Mouse (Mus musculus) right cerebral cortex, postnatal 25 days (tissue): ENCODE results near the gene 6030468B19Rik.
"Not testable (repeated sequence)": the region's sequence is repeated elsewhere in the genome, so short reads cannot be mapped to it uniquely, and the experiment has no call there.

Source experiments
- DNase-seq: peaks from one replicate; pipeline ENCODE4 v3.0.0; 2022

The 6030468B19Rik gene

GRCm38 (mm10) chr11:117809407-117810311 lies 12.2 kb downstream of the 6030468B19Rik start, which contains the start of the genes Gm20708 and Syngr2:
Gm20708 (plus strand) TSS chr11:117809668.
Syngr2 (plus strand) TSS chr11:117809668.
- peak; percentile 49 for DNase-seq

DNA sequence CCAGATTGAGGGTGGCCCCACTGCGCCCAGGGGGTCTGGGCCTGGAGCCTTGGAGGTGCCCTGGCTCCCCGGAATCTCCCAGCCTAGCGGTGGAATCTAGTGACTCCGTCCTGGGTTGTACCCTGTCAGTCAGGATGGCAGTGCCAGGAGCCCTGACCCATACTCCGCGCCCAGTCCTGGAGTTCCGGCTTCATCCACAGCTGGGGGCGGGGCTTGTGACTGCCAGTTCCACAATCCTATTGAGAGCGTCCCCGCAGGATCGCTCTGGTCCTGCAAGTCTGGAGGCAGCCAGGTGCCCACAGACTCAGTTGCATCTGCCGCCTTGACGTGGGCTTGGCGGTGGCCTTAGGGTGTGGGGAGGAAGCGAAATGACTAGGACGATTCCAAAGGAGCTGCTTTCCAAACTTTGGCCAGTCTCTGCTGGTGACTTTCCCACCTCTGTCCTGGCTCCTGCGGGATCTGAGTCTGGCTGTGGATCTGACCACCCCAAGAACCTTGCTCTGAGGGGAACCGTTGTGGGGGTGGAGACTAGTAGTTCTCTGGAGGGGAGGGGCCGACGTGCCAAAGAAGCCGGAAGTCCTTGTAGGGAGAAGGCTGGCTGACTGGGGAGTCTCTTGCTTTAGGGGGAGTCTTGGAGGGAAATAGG lies 13.1 kb downstream of the 6030468B19Rik start:
- DNase-seq: peak; percentile 67

DNA sequence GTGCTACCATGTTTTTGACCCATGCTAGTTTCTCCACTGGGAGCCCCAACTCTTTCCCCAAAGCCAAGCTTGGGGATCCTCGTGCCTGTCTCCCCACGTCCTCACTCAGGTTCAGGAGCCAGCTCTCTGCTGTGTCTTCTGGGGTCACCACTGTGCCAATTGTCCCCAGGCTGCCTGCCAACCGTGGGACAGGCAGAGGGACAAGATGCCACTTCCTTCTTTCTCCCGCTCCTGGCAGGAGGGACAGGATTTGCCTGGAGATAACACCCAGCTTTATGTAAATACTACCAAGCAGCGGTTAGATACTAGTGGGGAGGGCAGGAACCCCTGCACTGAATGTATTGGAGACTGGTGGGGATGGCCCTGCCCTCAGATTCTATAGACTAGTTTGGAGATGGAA lies 16.4 kb downstream of the 6030468B19Rik start:
- DNase-seq: no peak

DNA sequence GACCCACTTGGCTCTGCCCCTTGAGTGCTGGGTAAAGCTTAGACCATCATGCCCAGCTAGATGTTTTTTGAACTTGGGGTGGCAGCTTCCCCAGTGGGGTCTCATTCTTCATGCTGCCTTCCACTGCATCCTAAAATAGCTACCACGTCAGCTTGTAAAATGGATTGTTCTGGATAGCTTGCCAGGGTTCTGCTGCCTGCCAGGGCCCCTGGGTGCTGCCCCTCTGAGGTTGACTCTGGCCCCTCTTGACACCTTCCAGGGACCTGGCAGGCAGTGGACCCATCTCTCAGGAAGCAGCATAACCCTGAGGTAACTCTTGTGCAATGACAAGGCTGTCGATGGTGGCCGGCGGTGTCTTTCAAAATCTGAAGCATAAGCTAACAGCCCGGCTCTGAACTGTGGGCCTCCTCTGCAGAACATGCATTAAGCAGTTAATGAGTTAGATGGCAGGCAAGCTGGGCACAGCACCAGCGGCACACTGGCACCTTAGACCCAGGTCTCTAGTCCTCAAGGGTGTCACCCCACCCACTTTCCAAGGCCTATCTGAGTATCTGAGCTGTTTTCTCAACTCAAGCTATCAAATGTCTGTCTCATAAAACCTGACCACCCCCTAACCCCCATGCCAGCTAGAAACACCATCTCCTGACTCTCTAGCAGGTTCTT lies 17.4 kb downstream of the 6030468B19Rik start:
- DNase-seq: no peak

- DNase-seq: not testable (repeated sequence)
Measured at GRCm38 (mm10) chr11:117815850-117816249, 18.4 kb downstream of the 6030468B19Rik start.

DNA sequence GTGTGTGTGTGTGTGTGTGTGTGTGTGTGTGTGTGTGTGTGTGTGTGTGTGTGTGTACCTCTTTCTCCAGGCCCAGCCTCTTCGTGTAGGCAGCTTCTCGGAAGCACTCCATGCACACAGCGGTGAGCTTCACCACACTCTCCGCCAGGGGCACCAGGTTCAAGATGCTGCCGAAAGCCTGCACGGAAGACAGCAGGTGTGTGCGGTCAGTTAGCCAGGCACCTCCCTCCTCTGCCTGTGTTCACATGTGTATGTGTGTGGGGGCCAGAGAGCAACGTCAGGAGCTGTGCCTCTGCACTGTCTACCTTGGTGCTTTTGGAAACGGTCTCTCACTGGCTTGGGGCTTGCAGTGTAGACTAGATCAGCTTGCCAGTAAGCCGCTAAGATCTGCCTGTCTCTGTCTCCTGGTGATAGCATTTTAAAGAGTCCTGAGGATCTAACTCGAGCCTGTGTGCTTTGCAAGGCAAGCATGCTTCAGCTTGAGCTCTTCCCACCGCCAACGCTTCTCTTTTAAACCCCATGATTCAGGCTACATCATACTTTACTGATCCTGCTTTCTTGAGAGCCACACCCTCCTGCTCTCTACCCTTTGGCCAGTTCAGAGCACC lies 19.0 kb downstream of the 6030468B19Rik start:
- no peak for DNase-seq

DNA sequence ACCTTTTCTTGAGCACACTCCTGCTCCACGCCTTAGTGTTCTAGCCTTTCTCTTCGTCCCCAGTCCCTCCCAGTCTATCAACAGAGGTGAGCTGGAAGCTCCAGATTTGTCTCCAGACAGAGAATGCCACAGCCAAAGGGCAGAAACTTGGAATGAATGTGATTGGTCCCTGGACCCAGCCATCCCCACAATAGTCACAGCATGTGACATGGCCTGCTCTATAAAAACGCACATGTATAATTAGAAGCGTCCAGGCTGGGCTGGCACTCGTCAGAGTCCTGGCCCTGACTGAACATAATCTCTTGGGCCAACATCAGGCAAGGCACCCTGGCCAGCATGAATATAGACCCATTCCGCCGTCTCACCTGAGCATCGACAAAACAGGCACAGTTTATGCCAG lies 21.6 kb downstream of the 6030468B19Rik start:
- DNase-seq: no peak

- DNase-seq: no peak
Measured at GRCm38 (mm10) chr11:117820173-117820572, 22.7 kb downstream of the 6030468B19Rik start.

GRCm38 (mm10) chr11:117821868-117822267 lies 24.4 kb downstream of the 6030468B19Rik start:
- DNase-seq: no peak

- DNase-seq: no peak
Measured at GRCm38 (mm10) chr11:117822728-117823241, 25.3 kb downstream of the 6030468B19Rik start.

GRCm38 (mm10) chr11:117823411-117823810 lies 26.0 kb downstream of the 6030468B19Rik start:
- DNase-seq: no peak

GRCm38 (mm10) chr11:117824060-117824969 lies 26.9 kb downstream of the 6030468B19Rik start:
- peak; percentile 78 for DNase-seq

DNA sequence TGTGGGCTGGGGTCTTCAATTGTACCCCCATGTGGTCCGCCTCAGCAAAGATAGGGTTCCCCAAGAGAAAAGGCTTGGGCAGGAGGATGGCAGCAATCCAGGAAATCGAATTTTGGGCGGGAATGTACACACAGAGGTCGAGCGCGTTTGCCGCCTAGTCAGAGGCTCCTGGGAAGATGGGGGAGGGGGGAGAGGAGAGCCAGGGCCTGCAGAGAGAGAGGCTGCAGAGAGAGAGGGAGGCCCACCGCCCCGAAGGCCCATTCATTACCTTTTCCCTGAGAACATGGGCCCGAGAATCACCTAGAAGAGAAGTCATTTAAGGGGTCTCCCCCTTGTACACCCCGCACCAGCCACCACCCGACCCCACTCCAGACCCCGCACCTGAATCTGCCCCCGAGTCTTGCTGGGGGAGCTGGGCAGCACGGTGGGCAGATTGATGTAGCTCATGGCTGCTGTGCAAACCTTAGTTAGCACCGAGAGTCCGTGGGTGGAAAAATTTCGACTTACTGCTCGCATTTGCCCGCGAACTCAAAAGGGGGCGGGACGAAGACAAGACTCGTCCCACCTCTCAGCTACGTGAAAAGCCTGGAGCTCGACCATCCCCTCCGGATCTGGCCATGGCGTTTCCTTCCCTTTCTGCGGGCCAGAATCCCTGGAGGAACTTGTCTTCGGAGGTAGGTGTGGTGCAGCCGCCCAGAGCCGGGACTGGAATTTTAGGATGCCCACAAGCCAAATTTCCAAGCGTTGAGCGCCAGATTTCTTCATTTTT lies 28.1 kb downstream of the 6030468B19Rik start, which contains the start of the genes Afmid and Tk1:
Afmid (plus strand) TSS at position 592 of the 769 bp plus-strand sequence.
Tk1 (minus strand) TSS at position 760 of the 769 bp plus-strand sequence.
- no peak for DNase-seq

GRCm38 (mm10) chr11:117826164-117826563 lies 28.7 kb downstream of the 6030468B19Rik start:
- DNase-seq: no peak

GRCm38 (mm10) chr11:117826916-117827315 lies 29.5 kb downstream of the 6030468B19Rik start:
- DNase-seq: no peak

DNA sequence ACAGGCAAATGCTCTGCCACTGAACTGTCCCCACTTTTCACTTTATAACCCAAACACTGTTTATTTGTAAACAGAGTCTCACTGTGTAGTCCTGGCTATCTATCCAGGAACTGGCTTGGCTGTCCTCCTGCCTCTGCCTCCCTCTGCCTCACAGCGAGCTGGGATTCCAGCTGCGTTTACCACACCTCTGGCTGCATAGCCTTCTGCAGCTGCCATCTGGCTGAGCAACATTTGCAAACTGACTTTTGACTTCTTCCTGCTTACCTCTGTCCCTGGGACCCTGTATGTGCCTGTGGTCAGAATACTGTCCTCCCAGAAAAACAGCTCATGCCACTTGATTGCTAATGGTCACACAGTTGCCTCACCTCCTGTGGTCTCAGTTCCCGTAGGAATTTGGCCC lies 29.9 kb downstream of the 6030468B19Rik start:
- no peak for DNase-seq

DNA sequence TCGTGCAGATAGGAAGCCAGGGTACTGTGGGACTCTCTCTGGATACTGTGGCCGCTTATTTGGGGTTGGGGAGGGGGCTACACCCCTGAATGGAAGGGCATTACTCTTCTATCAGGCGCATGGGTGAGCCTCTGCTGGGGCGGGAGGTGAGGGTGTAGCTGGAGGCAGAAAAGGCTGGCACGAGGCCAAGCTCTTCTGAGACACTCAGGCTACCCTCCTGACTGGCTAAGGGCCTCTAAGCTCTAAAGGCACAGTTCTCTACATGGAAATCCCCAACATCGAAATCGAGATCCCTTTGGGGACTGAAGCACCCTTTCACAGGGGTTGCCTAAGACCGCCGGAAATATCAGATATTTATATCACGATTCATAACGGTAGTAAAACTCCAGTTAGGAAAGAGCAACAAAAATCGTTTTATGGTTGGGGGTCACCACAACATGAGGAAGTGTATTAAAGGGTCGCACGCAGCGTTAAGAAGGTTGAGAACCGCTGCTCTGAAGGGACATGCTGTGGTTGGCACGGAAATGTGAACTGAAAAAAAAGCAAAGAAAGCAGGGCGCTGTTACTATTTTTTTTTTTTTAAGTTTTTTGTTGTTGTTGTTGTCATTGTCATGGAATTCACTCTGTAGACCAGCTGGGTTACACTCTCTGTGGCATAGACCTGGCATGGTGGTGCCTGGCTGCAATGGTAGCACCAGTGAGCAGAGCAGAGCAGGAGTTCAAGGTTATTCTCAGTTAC lies 30.9 kb downstream of the 6030468B19Rik start:
- DNase-seq: no peak

GRCm38 (mm10) chr11:117828888-117829604 lies 31.6 kb downstream of the 6030468B19Rik start:
- no peak for DNase-seq

DNA sequence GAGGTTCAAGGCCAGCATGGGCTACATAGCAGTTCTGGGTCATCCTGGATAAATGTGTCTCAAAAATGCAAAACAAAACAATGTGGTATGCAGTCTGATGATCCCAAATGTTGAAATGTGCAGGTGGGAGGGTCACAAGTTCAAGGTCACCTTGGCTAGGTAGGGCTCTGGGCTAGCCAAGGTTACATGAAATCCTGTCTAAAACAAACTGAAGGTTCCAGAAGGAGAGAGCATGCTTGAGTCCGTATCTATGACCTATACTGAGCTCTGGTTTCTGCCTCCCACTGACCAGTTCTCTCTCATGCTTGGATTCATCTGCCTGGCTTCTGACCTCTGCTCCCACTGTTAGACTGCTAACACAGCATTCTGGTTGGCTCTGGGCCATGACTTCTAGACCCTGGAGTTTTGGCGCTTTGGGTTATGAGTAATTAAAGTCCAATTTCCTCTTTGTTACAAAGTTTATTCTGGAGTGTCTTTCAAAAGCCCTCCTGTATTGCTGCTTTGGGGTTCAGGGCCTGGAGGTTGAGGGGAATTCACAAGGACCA lies 32.3 kb downstream of the 6030468B19Rik start:
- DNase-seq: no peak
